Mouse (Mus musculus) limb, embryonic 12.5 days (tissue): ENCODE data around the gene Eid3. TPM values are rescaled to one million over a fixed set of nuclear protein-coding genes. Genes with fewer than 3 reads are reported as not detected.

ENCODE experiments used
- ATAC-seq: fragments of 200-750 bp; cut with Nextera tagmentation; 2 replicates; pipeline ENCODE4 v1.8.0; 2017; ENCODE audit warnings: low read depth, moderate TSS enrichment; ENCODE audit not compliant: insufficient number of reproducible peaks, insufficient read depth, low FRiP score, low TSS enrichment
- H3K27ac ChIP-seq: fragments of 300-500 bp; sonication (generic); 2 replicates; pipeline ENCODE4 v1.5.1; 2016; ENCODE audit warnings: mild to moderate bottlenecking, moderate library complexity
- H3K27me3 ChIP-seq: fragments of 300-500 bp; sonication (generic); 2 replicates; pipeline ENCODE4 v1.6.1; 2016; ENCODE audit warnings: mild to moderate bottlenecking, moderate library complexity
- H3K36me3 ChIP-seq: fragments of 300-500 bp; sonication (generic); 2 replicates; pipeline ENCODE4 v1.6.1; 2016; ENCODE audit warnings: mild to moderate bottlenecking, moderate library complexity
- H3K4me1 ChIP-seq: fragments of 300-500 bp; sonication (generic); replicated peaks from 2 replicates; pipeline ENCODE4 v1.6.1; 2016
- H3K4me2 ChIP-seq: fragments of 300-500 bp; sonication (generic); 2 replicates; pipeline ENCODE4 v1.6.1; 2016; ENCODE audit warnings: mild to moderate bottlenecking, moderate library complexity
- H3K4me3 ChIP-seq: fragments of 300-500 bp; sonication (generic); replicated peaks from 2 replicates; pipeline ENCODE4 v1.5.1; 2016; ENCODE audit warnings: mild to moderate bottlenecking
- H3K9ac ChIP-seq: fragments of 300-500 bp; sonication (generic); replicated peaks from 2 replicates; pipeline ENCODE4 v1.6.1; 2016; ENCODE audit warnings: mild to moderate bottlenecking, moderate library complexity
- H3K9me3 ChIP-seq: fragments of 300-500 bp; sonication (generic); 2 replicates; pipeline ENCODE4 v1.6.1; 2016; ENCODE audit warnings: mild to moderate bottlenecking, moderate library complexity
- WGBS: fragments of 180-500 bp; shearing (Covaris S2); methylation state at CpG from one replicate; pipeline ENCODE4 v1.1.7; 2016; 5-methylcytosine and 5-hydroxymethylcytosine counted together
- polyA plus RNA-seq: library from polyadenylated mRNA; unstranded; fragments of >200 nt; fragmentation: Nextera tagmentation; extraction: Ambion mirVana; gene quantifications from 2 replicates; pipeline ENCODE4 v1.2.1, GENCODE M21; 2016

Gene Eid3
- polyA plus RNA-seq, 1 experiment from 2014 or later, result 0.68 TPM

DNA sequence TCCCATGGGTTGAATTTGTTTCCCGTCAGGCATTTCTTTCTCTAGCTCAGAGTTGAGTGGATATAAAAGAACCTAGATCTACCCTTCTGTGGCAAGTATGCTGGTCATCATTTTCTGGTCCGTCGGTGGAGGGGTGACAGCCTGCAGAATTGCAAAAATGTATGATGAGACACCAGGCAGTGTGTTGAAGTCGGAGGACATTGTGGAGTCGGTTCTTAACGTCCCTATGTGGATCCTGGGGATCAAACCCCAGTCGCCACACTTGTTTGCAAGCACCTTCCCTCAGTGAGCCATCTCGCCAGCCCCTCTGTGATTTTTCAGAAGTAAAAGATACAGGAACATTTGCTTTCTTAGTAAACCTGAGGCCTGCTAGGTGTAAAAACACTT is 5.5 kb upstream of the Eid3 start:
- Histone ChIP-seq H3K27ac (peak overlapping the region; percentile 96), H3K4me2 (peak overlapping the region; percentile 76), H3K9ac (peak overlapping the region; percentile 87), H3K4me3 (peak overlapping the region; percentile 73), H3K36me3 (peaks cover 24% of the 10 kb centered on the region), H3K9me3 (no peaks in the 10 kb centered on the region), H3K27me3 (no peaks in the 10 kb centered on the region), H3K4me1 (peaks cover 29% of the 10 kb centered on the region)
- ATAC-seq, result no peak
- WGBS, result 7% methylated on average over 8 of the region's 8 CpGs

DNA sequence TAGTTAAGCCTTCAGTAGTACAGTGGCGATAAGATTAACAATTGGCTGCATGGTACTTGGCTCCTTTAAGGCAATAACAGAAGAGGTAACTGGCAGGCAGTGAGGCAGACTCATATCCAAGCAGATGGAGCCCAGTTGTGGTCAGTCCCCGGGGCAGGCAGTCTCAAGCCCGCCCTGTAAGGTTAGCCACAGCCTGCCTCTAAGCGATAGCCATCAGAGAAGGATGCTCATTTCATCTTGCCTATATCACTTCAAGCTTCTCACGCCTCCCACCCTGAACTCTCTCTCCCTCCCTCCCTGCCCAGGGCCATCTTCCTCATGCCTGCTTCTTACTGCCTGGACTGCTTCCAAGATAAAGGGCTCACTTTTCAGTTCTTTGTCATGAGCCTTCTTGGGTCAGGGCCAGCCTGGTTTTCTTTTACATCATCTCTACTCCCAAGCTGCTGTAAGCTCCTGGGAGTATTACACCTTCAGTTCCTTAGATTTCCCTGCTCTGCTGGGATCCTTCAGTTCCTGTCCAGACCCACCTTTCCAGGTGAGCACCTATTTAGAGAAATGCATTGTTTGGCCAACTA is 3.2 kb upstream of the Eid3 start:
- H3K36me3 ChIP-seq, result peaks cover 41% of the 10 kb centered on the region
- H3K4me1 ChIP-seq, result peaks cover 29% of the 10 kb centered on the region
- peak overlapping the region; percentile 15; the same call in 1 of the 2 replicates for H3K4me2 ChIP-seq
- H3K9ac ChIP-seq, result no peak overlapping the region
- H3K27ac ChIP-seq, result no peak overlapping the region
- H3K9me3 ChIP-seq, result no peaks in the 10 kb centered on the region
- no peak for ATAC-seq
- H3K4me3 ChIP-seq, result no peak overlapping the region
- WGBS, result 80% methylated on average over 5 of the region's 5 CpGs
- no peaks in the 10 kb centered on the region for H3K27me3 ChIP-seq

DNA sequence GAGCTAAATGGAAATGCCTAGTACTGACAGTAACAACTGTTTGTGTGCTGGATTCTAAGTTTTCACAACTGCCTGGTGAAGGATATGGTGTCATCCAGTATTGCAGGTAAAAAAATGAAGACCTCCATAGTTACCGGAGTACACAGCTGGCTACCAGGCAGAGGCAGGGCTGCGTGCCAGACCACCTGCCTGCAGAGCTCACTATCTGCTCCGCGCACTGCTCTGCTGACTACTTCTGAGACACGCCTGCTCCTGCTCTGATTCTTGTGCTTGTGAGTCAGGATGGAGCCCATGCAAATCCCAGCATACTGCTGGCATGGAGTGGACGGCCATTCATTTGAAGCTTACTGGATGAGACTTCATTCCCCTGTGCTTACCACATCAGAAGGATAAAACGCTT is 2.6 kb upstream of the Eid3 start:
- H3K27me3 ChIP-seq, result no peaks in the 10 kb centered on the region
- H3K4me1 ChIP-seq, result peaks cover 29% of the 10 kb centered on the region
- H3K9me3 ChIP-seq, result no peaks in the 10 kb centered on the region
- H3K4me2 ChIP-seq, result no peak overlapping the region
- H3K9ac ChIP-seq, result no peak overlapping the region
- H3K36me3 ChIP-seq, result peaks cover 46% of the 10 kb centered on the region
- no peak for ATAC-seq
- H3K27ac ChIP-seq, result no peak overlapping the region
- H3K4me3 ChIP-seq, result no peak overlapping the region
- WGBS, result 82% methylated on average over 7 of the region's 7 CpGs

DNA sequence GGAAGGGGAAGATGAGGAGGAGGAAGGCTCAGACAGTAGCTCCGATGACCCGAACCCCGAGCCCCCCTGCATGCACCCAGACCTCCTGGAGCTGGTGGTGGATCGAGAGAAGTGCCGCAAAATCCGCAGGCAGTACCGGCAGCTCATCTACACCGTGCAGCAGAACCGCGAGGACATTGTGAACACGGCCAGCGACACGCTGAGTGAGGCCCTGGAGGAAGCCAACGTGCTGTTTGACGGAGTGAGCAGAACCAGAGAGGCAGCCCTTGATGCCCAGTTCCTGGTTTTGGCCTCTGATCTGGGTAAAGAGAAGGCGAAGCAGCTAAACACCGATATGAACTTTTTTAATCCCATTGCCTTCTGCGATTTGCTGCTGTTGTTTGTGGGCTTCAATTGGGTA is 406 bp downstream of the Eid3 start:
- WGBS, result 91% methylated on average over 18 of the region's 18 CpGs
- no peak for ATAC-seq

DNA sequence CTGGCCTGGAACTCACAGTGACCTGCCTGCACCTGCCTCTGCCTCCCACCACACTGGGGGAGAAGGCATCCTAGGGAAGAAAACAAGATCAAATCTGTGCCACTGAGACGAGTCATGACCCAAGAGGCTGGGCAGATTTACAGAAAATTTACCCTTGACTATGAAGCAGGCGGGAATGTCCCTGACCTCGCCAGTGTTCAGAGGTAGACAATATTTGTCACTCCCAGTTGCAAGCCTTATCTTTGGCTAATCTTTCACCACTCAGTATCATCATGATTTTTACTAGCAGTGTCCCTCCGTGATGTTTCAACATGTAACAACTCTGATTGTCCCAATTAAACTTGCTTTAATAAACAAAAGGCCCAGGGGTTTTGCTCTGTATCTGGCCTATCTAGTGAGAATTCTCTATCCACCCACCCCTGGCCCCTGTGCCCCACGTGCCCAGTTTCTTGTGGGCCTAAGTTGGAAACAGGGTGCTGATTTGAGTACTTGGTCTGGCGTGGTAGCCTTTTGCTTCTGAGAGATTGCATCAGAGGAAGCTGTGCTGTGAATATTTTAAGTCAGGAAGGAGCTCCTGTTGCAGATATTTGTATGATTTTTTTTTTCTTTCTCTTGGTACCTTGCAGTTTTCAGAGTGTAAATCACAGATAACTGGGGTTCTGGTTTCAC is 2.1 kb downstream of the Eid3 start:
- WGBS, result 91% methylated on average over 6 of the region's 6 CpGs
- Histone ChIP-seq H3K9me3 (no peaks in the 10 kb centered on the region), H3K27ac (no peak overlapping the region), H3K4me3 (no peak overlapping the region), H3K27me3 (no peaks in the 10 kb centered on the region), H3K4me2 (no peak overlapping the region), H3K9ac (no peak overlapping the region), H3K36me3 (peaks cover 60% of the 10 kb centered on the region), H3K4me1 (peaks cover 10% of the 10 kb centered on the region)
- no peak for ATAC-seq

More for the DNA sequence above, 406 bp downstream of the Eid3 start:
- no peaks in the 10 kb centered on the region for H3K9me3 ChIP-seq
- no peaks in the 10 kb centered on the region for H3K27me3 ChIP-seq
- H3K9ac ChIP-seq, result no peak overlapping the region
- H3K27ac ChIP-seq, result no peak overlapping the region
- H3K4me2 ChIP-seq, result no peak overlapping the region
- peaks cover 63% of the 10 kb centered on the region for H3K36me3 ChIP-seq
- peaks cover 20% of the 10 kb centered on the region for H3K4me1 ChIP-seq
- no peak overlapping the region for H3K4me3 ChIP-seq

DNA sequence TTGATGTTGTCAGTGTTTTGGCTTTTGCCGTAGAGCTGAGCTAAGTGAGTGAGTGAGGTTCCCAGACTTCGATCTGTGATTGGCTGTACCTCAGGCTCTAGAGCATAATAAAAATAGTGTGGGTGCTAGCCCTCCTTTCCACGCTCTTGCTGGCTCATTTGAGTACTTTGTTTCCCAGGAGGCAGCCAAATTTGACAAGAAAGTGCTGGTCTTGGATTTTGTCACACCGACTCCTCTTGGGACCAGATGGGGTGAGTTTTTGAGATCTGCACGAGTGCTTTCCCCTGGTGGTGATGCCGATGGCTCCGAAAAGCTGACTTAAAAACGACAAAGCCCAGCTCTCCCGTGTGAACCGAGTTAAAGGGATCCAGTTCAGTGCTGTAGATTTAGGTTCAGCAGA is 9.0 kb downstream of the Eid3 start:
- Histone ChIP-seq H3K27ac (no peak overlapping the region), H3K4me2 (no peak overlapping the region), H3K9ac (no peak overlapping the region), H3K4me3 (no peak overlapping the region), H3K4me1 (peaks cover 7% of the 10 kb centered on the region), H3K27me3 (no peaks in the 10 kb centered on the region), H3K9me3 (no peaks in the 10 kb centered on the region), H3K36me3 (peaks cover 77% of the 10 kb centered on the region)
- WGBS, result 88% methylated on average over 10 of the region's 10 CpGs
- ATAC-seq, result no peak

DNA sequence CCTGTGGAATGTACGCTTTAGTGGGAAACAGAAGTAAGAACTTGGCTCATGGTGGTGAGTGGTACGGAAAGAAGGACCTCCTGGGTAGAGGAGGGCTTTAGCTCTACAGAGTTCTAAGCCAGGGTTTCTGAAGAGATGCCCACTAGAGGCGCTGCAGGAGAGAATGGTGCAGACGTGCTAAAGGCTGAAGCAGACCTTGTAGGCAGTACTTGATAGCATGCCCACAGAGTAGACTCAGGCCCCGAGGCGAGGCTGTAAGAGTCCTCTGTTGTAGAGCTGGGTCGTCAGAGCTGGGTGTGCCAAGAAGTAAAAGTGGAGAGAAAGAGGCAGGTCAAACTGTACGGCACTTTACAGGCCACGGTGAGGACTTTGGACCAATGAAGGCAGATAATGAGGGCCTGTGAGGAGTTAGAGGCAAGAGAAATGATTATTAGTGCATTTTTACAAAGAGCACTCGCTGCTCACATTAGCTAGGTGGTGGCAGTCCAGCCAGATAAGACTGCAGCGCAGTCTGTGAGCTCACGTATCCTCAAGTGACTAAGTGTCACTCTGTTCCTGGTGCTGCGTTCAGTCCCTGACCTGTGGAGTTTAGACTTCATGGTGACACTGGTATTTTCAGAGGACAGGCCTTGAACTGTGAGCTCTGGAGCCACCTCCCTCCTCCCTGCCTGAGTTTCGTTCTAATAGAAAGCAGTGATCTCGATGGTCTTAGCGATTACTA is 9.8 kb downstream of the Eid3 start:
- no peak overlapping the region for H3K4me2 ChIP-seq
- no peak overlapping the region for H3K9ac ChIP-seq
- no peak for ATAC-seq
- no peak overlapping the region for H3K4me3 ChIP-seq
- peaks cover 7% of the 10 kb centered on the region for H3K4me1 ChIP-seq
- WGBS, result 83% methylated on average over 16 of the region's 16 CpGs
- peaks cover 78% of the 10 kb centered on the region for H3K36me3 ChIP-seq
- H3K9me3 ChIP-seq, result no peaks in the 10 kb centered on the region
- H3K27ac ChIP-seq, result no peak overlapping the region
- no peaks in the 10 kb centered on the region for H3K27me3 ChIP-seq

DNA sequence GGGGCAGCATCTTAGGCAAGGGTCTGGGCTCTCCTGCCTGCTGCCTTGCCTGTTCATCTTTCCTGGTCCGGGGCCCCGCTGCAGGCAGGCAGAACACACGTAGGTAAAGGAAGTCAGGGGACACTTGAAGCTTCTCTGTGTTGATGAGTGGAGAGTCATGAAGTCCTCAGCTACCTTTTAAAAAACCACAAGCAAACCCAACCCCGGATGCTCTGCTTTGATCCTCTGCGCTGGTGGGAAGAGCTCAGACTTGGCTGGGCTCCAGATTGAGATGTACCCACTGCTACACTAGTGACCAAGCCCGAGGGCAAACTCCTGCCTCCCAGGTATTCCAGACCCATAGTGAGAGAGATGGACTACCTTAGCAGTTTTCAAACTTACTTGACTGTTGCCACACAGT is 20.9 kb downstream of the Eid3 start:
- Histone ChIP-seq H3K36me3 (peaks cover 96% of the 10 kb centered on the region), H3K27me3 (no peaks in the 10 kb centered on the region), H3K27ac (no peak overlapping the region), H3K9me3 (no peaks in the 10 kb centered on the region), H3K9ac (no peak overlapping the region), H3K4me3 (no peak overlapping the region), H3K4me2 (no peak overlapping the region), H3K4me1 (no peaks in the 10 kb centered on the region)
- ATAC-seq, result no peak
- 93% methylated on average over 6 of the region's 6 CpGs for WGBS

DNA sequence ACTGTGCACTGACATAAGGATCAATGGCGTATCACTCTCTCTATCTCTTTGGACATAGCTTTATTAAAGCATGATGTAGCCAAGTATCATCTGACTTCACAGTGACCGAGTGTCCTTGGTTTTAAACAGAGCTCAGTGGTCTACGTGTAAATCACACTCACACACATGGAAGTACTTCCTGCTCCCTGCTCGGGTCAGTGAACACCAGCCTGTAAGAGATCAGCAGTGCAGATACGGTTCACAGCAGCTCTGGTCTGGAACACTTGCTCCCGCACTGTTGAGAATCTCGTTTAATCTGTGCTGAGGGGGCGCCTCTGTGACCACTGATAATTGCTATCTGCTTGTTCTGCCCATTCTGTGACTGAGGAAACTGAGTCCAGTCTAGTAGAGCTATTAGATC is 22.1 kb downstream of the Eid3 start:
- ATAC-seq, result no peak
- Histone ChIP-seq H3K27me3 (no peaks in the 10 kb centered on the region), H3K4me2 (no peak overlapping the region), H3K36me3 (peaks cover 96% of the 10 kb centered on the region), H3K4me3 (no peak overlapping the region), H3K4me1 (no peaks in the 10 kb centered on the region), H3K9ac (no peak overlapping the region), H3K27ac (no peak overlapping the region), H3K9me3 (no peaks in the 10 kb centered on the region)
- WGBS, result 86% methylated on average over 8 of the region's 8 CpGs

DNA sequence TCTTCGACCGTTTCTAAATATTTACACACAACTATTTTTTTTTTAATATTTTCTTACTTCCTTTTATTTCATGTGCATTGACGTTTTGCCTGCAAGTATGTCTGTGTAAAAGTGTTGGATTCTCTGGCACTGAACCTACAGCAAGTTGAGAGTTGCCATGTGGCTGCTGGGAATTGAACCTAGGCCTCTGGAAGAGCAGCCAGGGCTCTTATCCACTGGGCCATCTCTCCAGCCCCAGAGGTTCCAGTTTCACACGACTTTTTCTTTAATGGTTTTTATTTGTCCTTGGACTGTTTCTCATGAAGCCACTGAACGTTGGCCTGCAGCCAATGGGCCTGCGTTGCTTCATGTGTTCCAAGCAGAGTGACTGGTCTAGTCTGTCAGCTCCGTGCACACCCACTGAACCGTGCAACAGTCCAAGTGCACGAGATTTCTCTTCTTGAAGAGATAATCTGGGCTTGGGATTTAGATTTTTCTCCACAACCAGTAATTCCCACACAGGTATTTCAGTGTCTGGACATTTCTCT is 23.1 kb downstream of the Eid3 start:
- no peak overlapping the region for H3K4me2 ChIP-seq
- no peak overlapping the region for H3K27ac ChIP-seq
- no peaks in the 10 kb centered on the region for H3K9me3 ChIP-seq
- H3K4me3 ChIP-seq, result no peak overlapping the region
- no peaks in the 10 kb centered on the region for H3K27me3 ChIP-seq
- no peak for ATAC-seq
- H3K36me3 ChIP-seq, result peaks cover 94% of the 10 kb centered on the region
- H3K4me1 ChIP-seq, result no peaks in the 10 kb centered on the region
- H3K9ac ChIP-seq, result no peak overlapping the region
- 84% methylated on average over 9 of the region's 9 CpGs for WGBS

DNA sequence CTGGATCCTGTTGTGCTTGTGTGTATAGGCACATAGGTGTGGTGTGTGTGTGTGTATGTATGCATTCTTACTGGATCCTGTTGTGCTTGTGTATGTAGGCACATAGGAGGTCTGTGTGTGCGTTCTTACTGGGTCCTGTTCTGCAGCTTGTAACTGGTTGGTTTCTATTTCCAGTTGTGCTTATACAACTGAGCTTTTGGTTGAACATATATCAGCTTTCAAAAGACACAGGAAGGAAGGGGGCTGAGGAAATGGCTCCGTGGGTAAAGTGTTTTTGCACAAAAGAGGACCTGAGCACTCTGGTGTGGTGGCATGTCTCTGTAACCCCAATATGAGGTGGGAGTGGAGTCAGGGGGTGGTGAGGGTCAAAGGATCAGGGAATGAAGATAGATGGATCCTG is 24.5 kb downstream of the Eid3 start:
- Histone ChIP-seq H3K36me3 (peaks cover 91% of the 10 kb centered on the region), H3K27ac (no peak overlapping the region), H3K9me3 (no peaks in the 10 kb centered on the region), H3K27me3 (no peaks in the 10 kb centered on the region), H3K9ac (no peak overlapping the region), H3K4me3 (no peak overlapping the region), H3K4me2 (no peak overlapping the region), H3K4me1 (no peaks in the 10 kb centered on the region)
- 84% methylated on average over 2 of the region's 2 CpGs for WGBS
- ATAC-seq, result no peak
